Mouse (Mus musculus) midbrain, embryonic 16.5 days (tissue): ENCODE measurements around the gene Vps26c. TPM values are rescaled to one million over a fixed set of nuclear protein-coding genes. Genes with fewer than 3 reads are reported as not detected.
"Not testable (repeated sequence)": the region's sequence is repeated elsewhere in the genome, so short reads cannot be mapped to it uniquely, and the experiment has no call there.

Experiments
- ATAC-seq: fragments of 200-750 bp; cut with Nextera tagmentation; 2 replicates; pipeline ENCODE4 v1.8.0; 2017; ENCODE audit warnings: moderate TSS enrichment
- H3K27ac ChIP-seq: fragments of 300-500 bp; sonication (generic); 2 replicates; pipeline ENCODE4 v1.5.1; 2014; ENCODE audit warnings: mild to moderate bottlenecking, low read length, mixed read lengths
- H3K27me3 ChIP-seq: fragments of 300-500 bp; sonication (generic); 2 replicates; pipeline ENCODE4 v1.6.1; 2014; ENCODE audit warnings: low read depth, low read length, mixed read lengths; ENCODE audit not compliant: control insufficient read depth, insufficient read depth
- H3K36me3 ChIP-seq: fragments of 300-500 bp; sonication (generic); 2 replicates; pipeline ENCODE4 v1.6.1; 2014; ENCODE audit warnings: mild to moderate bottlenecking, low read length, moderate library complexity, mixed read lengths; ENCODE audit not compliant: control insufficient read depth, insufficient read depth
- H3K4me1 ChIP-seq: fragments of 300-500 bp; sonication (generic); 2 replicates; pipeline ENCODE4 v1.6.1; 2014; ENCODE audit warnings: mild to moderate bottlenecking, low read length, mixed read lengths; ENCODE audit not compliant: control insufficient read depth, insufficient read depth
- H3K4me2 ChIP-seq: fragments of 300-500 bp; sonication (generic); 2 replicates; pipeline ENCODE4 v1.6.1; 2014; ENCODE audit warnings: mild to moderate bottlenecking, low read length, mixed read lengths
- H3K4me3 ChIP-seq: fragments of 300-500 bp; sonication (generic); 2 replicates; pipeline ENCODE4 v1.5.1; 2014; ENCODE audit warnings: low read depth, mild to moderate bottlenecking, low read length, moderate library complexity, mixed read lengths
- H3K9ac ChIP-seq: fragments of 300-500 bp; sonication (generic); 2 replicates; pipeline ENCODE4 v1.6.1; 2014; ENCODE audit warnings: low read depth, low read length, mixed read lengths
- H3K9me3 ChIP-seq: fragments of 300-500 bp; sonication (generic); replicated peaks from 2 replicates; pipeline ENCODE4 v1.6.1; 2014; ENCODE audit warnings: mild to moderate bottlenecking, low read length, mixed read lengths; ENCODE audit not compliant: control insufficient read depth, poor library complexity, severe bottlenecking
- WGBS: fragments of 180-500 bp; shearing (Covaris S2); extraction: QIAGEN DNeasy Blood & Tissue Kit; methylation state at CpG from one replicate; pipeline ENCODE4 v1.1.7; 2014; 5-methylcytosine and 5-hydroxymethylcytosine counted together
- polyA plus RNA-seq: library from polyadenylated mRNA; unstranded; fragments of >200 nt; fragmentation: Nextera tagmentation; extraction: Ambion mirVana; gene quantifications from 2 replicates; pipeline ENCODE4 v1.2.1, GENCODE M21; 2015

Gene Vps26c
- polyA plus RNA-seq, 1 experiment from 2014 or later = 83.5 TPM

GRCm38 (mm10) chr16:94519028-94519427 lies 7.6 kb downstream of the Vps26c start:
- H3K27me3 ChIP-seq = no peaks in the 10 kb centered on the region
- no peak overlapping the region for H3K27ac ChIP-seq
- 74% methylated on average over 6 of the region's 6 CpGs for WGBS
- no peak overlapping the region for H3K4me3 ChIP-seq
- no peak overlapping the region for H3K9ac ChIP-seq
- H3K36me3 ChIP-seq = no peaks in the 10 kb centered on the region
- H3K9me3 ChIP-seq = no peaks in the 10 kb centered on the region
- peaks cover 2% of the 10 kb centered on the region; the same call in 1 of the 2 replicates for H3K4me1 ChIP-seq
- no peak overlapping the region for H3K4me2 ChIP-seq
- no peak for ATAC-seq

GRCm38 (mm10) chr16:94517606-94518005 lies 9.0 kb downstream of the Vps26c start:
- 93% methylated on average over 2 of the region's 2 CpGs for WGBS
- no peaks in the 10 kb centered on the region for H3K27me3 ChIP-seq
- H3K4me2 ChIP-seq = no peak overlapping the region
- ATAC-seq = no peak
- no peaks in the 10 kb centered on the region for H3K9me3 ChIP-seq
- no peak overlapping the region for H3K4me3 ChIP-seq
- H3K9ac ChIP-seq = no peak overlapping the region
- H3K36me3 ChIP-seq = no peaks in the 10 kb centered on the region; the same call in 1 of the 2 replicates
- H3K4me1 ChIP-seq = no peaks in the 10 kb centered on the region
- no peak overlapping the region for H3K27ac ChIP-seq

GRCm38 (mm10) chr16:94509983-94510382 lies 16.6 kb downstream of the Vps26c start:
- no peak overlapping the region for H3K9ac ChIP-seq
- peaks cover 26% of the 10 kb centered on the region for H3K36me3 ChIP-seq
- no peaks in the 10 kb centered on the region for H3K27me3 ChIP-seq
- no peak for ATAC-seq
- H3K4me1 ChIP-seq = no peaks in the 10 kb centered on the region
- H3K4me2 ChIP-seq = no peak overlapping the region
- H3K9me3 ChIP-seq = no peaks in the 10 kb centered on the region
- no peak overlapping the region for H3K27ac ChIP-seq
- no peak overlapping the region for H3K4me3 ChIP-seq
- WGBS = 86% methylated on average over 2 of the region's 2 CpGs

- Histone ChIP-seq H3K36me3 (peaks cover 36% of the 10 kb centered on the region), H3K4me1 (no peaks in the 10 kb centered on the region), H3K9ac (no peak overlapping the region), H3K4me3 (no peak overlapping the region), H3K9me3 (no peaks in the 10 kb centered on the region), H3K4me2 (no peak overlapping the region), H3K27ac (no peak overlapping the region), H3K27me3 (no peaks in the 10 kb centered on the region)
- 89% methylated on average over 8 of the region's 8 CpGs for WGBS
- ATAC-seq = no peak
Measured at GRCm38 (mm10) chr16:94508769-94509168, 17.9 kb downstream of the Vps26c start.

- Histone ChIP-seq H3K36me3 (peaks cover 39% of the 10 kb centered on the region), H3K4me1 (no peaks in the 10 kb centered on the region), H3K4me3 (no peak overlapping the region), H3K27ac (no peak overlapping the region), H3K4me2 (no peak overlapping the region), H3K9me3 (no peaks in the 10 kb centered on the region), H3K9ac (no peak overlapping the region), H3K27me3 (no peaks in the 10 kb centered on the region)
- WGBS = 96% methylated on average over 2 of the region's 2 CpGs
- no peak for ATAC-seq
Measured at GRCm38 (mm10) chr16:94507071-94507470, 19.6 kb downstream of the Vps26c start.

GRCm38 (mm10) chr16:94504192-94504591 lies 22.4 kb downstream of the Vps26c start:
- H3K36me3 ChIP-seq = peaks cover 34% of the 10 kb centered on the region
- no peak overlapping the region for H3K4me2 ChIP-seq
- no peaks in the 10 kb centered on the region for H3K9me3 ChIP-seq
- no peaks in the 10 kb centered on the region for H3K4me1 ChIP-seq
- no peaks in the 10 kb centered on the region for H3K27me3 ChIP-seq
- 94% methylated on average over 5 of the region's 5 CpGs for WGBS
- H3K4me3 ChIP-seq = no peak overlapping the region
- H3K9ac ChIP-seq = no peak overlapping the region
- H3K27ac ChIP-seq = no peak overlapping the region
- ATAC-seq = no peak

- ATAC-seq = no peak
- H3K4me3 ChIP-seq = no peak overlapping the region
- no peaks in the 10 kb centered on the region for H3K27me3 ChIP-seq
- 85% methylated on average over 5 of the region's 5 CpGs for WGBS
- no peak overlapping the region for H3K27ac ChIP-seq
- no peak overlapping the region for H3K9ac ChIP-seq
- H3K9me3 ChIP-seq = no peaks in the 10 kb centered on the region
- no peak overlapping the region for H3K4me2 ChIP-seq
- H3K36me3 ChIP-seq = peaks cover 19% of the 10 kb centered on the region
- no peaks in the 10 kb centered on the region for H3K4me1 ChIP-seq
Measured at GRCm38 (mm10) chr16:94497911-94498310, 28.7 kb downstream of the Vps26c start.

GRCm38 (mm10) chr16:94497176-94497575 lies 29.5 kb downstream of the Vps26c start:
- H3K9me3 ChIP-seq, H3K4me3 ChIP-seq, H3K4me2 ChIP-seq, H3K27me3 ChIP-seq, H3K27ac ChIP-seq, H3K9ac ChIP-seq, ATAC-seq, H3K4me1 ChIP-seq: not testable (repeated sequence)
- peaks cover 19% of the 10 kb centered on the region for H3K36me3 ChIP-seq
- 98% methylated on average over 7 of the region's 7 CpGs for WGBS

GRCm38 (mm10) chr16:94489326-94489725 lies 37.3 kb downstream of the Vps26c start:
- Histone ChIP-seq H3K36me3 (no peaks in the 10 kb centered on the region), H3K4me1 (no peaks in the 10 kb centered on the region), H3K27ac (no peak overlapping the region), H3K9me3 (no peaks in the 10 kb centered on the region), H3K27me3 (no peaks in the 10 kb centered on the region), H3K9ac (no peak overlapping the region), H3K4me3 (no peak overlapping the region), H3K4me2 (no peak overlapping the region)
- WGBS = 94% methylated on average over 5 of the region's 5 CpGs
- no peak for ATAC-seq

- WGBS = 83% methylated on average over 5 of the region's 5 CpGs
- H3K27me3 ChIP-seq = no peaks in the 10 kb centered on the region
Measured at GRCm38 (mm10) chr16:94487341-94487740, 39.3 kb downstream of the Vps26c start.

More at GRCm38 (mm10) chr16:94487341-94487740, 39.3 kb downstream of the Vps26c start:
- Histone ChIP-seq H3K36me3 (no peaks in the 10 kb centered on the region), H3K4me1 (no peaks in the 10 kb centered on the region), H3K4me2 (no peak overlapping the region), H3K27ac (no peak overlapping the region), H3K9ac (no peak overlapping the region), H3K9me3 (no peaks in the 10 kb centered on the region), H3K4me3 (no peak overlapping the region)
- ATAC-seq = no peak
